Mouse (Mus musculus) neutrophil, adult 65 days (primary cell): ENCODE results near the gene Tomt. TPM values are rescaled to one million over a fixed set of nuclear protein-coding genes. Genes with fewer than 3 reads are reported as not detected.

Experiments used
- total RNA-seq: library from RNA; stranded (reverse); gene quantifications from 2 replicates; pipeline ENCODE4 v1.2.4, GENCODE M21; 2023

Gene Tomt
- 0.18 TPM in 1 of 2 replicates, not detected in the other for total RNA-seq

DNA sequence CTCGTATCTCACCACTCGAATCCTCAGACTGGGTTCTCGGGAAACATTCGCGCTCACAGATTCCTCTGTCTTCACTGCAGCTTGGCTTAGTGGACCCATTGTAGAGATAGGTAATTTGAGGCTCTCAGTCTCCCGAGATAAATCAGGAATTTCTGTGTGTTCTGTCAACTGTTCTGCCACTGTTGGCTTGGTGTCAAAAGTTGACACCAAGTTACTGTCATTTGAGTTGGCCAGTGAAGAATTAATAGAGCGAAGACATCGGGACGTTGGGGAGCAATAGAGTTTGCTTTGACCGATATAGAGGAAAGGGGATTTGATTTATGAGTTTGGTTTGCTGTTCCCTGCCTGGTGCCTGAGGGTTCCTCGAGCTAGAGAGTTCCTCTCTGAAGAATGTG, at the start of gene Tomt:
Gene Tomt (minus strand): TSS at position 73 of the 395 bp plus-strand sequence.

DNA sequence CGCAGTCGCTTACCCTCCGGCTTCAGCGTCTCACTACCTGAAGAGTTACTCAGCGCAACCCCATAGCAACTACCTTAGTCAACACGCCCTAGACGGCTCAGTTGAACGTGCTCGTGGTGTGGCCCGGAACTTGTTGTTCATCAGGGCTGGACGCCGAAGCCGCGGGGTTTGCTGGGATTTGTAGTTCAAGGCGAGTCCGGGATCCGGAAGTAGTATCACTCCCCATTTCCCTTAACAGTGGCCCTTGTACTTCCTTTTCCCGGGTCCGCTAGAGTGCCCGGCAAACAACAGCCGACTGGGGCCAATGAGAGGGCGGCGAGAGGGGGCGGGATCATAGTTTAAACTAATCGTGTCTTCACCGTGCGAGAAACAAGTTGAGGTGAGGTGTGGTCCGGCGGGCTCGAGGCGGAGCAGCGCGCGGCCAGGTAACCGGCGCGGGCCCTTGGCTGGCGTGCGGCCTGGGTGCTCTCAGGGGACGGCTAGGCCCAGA, 27.6 kb upstream of the Tomt start, which contains the start of the genes Lrrc51 and Numa1:
Gene Lrrc51 (minus strand): TSS at position 145 of the 490 bp plus-strand sequence.
Gene Numa1 (plus strand): TSS at position 361 of the 490 bp plus-strand sequence.

DNA sequence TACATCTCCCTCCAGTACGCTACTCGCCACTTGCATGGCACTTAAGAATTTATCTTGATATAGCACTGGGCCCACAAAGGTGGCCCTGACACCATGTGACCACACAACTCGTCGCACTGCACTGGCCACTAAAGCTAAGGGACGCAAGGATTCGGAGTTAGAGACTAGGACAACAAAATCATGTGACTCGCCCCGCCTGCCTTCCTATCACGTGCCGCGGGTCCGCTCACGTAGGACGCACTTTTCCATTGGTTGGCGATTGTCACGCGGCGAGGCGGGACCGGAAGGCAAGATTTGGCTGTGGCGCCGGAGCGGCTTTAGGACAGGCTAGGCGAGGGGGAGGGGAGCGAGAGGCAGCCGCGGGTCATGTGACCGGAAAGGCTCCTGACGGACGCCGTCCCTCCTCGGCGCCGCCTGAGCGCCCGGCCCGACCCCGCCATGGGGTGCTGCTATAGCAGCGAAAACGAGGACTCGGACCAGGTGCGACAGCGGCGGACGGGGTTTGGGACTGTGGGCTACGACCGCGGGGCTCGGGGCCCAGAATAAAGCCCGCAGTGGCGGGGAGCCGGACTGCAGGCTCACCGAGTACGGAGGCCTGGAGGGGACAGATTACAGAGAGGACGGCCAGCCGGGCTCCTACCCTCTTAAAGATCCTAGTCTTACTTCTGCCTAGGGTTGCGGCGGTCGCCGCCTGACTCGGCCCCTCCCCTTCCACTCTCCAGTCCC, 435 bp downstream of the Tomt start, which contains the start of gene Lamtor1:
Gene Lamtor1 (plus strand): TSS at position 344 of the 726 bp plus-strand sequence.

GRCm38 (mm10) chr7:101870629-101871028, 35.5 kb downstream of the Tomt start, which contains the start of gene Folr1:
Folr1 (minus strand) TSS chr7:101870788.

GRCm38 (mm10) chr7:101863415-101863814, 42.7 kb downstream of the Tomt start, which contains the start of gene Anapc15:
Anapc15 (plus strand) TSS chr7:101863715.

GRCm38 (mm10) chr7:101857094-101857493, 49.1 kb downstream of the Tomt start, which contains the start of gene Folr2:
Folr2 (minus strand) TSS chr7:101857194.

Other genes starting within 250 kb of the Tomt start
- gene Clpb, start 242.7 kb downstream of the Tomt start, total RNA-seq = 9.7 and 9.9 TPM in 2 replicates
- not detected in 2 replicates for gene Phox2a, start 88.0 kb downstream of the Tomt start, total RNA-seq
- gene Inppl1, start 68.1 kb downstream of the Tomt start, total RNA-seq = 14.9 and 24.8 TPM in 2 replicates
- gene Folr2, start 49.2 kb downstream of the Tomt start, total RNA-seq = 1.5 TPM in 1 of 2 replicates, not detected in the other
- 40.4 and 44.1 TPM in 2 replicates for gene Anapc15, start 42.6 kb downstream of the Tomt start, total RNA-seq
- gene Folr1, start 35.6 kb downstream of the Tomt start, total RNA-seq = not detected in 2 replicates
- 97.8 and 108 TPM in 2 replicates for gene Lamtor1, start 455 bp downstream of the Tomt start, total RNA-seq
- gene Lrrc51, start 27.5 kb upstream of the Tomt start, total RNA-seq = 0.51 and 1.1 TPM in 2 replicates
- 91.4 and 106 TPM in 2 replicates for gene Numa1, start 27.8 kb upstream of the Tomt start, total RNA-seq
- 28.7 and 30.3 TPM in 2 replicates for gene Il18bp, start 112.3 kb upstream of the Tomt start, total RNA-seq
- gene Rnf121, start 159.1 kb upstream of the Tomt start, total RNA-seq = 12.0 and 16.0 TPM in 2 replicates
- gene Xndc1, start 159.2 kb upstream of the Tomt start, total RNA-seq = 6.9 and 8.8 TPM in 2 replicates
- 0.54 and 1.1 TPM in 2 replicates for gene Xntrpc, start 159.4 kb upstream of the Tomt start, total RNA-seq
- gene Trpc2, start 176.8 kb upstream of the Tomt start, total RNA-seq = 0.22 and 0.45 TPM in 2 replicates
- not detected in 2 replicates for gene Art1, start 195.4 kb upstream of the Tomt start, total RNA-seq
- not detected in 2 replicates for gene Art5, start 203.1 kb upstream of the Tomt start, total RNA-seq
- gene Chrna10, start 210.5 kb upstream of the Tomt start, total RNA-seq = 0.16 TPM in 1 of 2 replicates, not detected in the other